Mouse (Mus musculus) megakaryocyte, adult 5-6 weeks (primary cell): ENCODE results near the gene Gm5728. TPM values are rescaled to one million over a fixed set of nuclear protein-coding genes. Genes with fewer than 3 reads are reported as not detected.
"Not testable (repeated sequence)": the region's sequence is repeated elsewhere in the genome, so short reads cannot be mapped to it uniquely, and the experiment has no call there.

ENCODE experiments used
- ATAC-seq: 2 replicates; pipeline ENCODE4 v1.8.0; 2016; ENCODE audit warnings: mild to moderate bottlenecking, inconsistent platforms; ENCODE audit not compliant: poor library complexity, severe bottlenecking
- total RNA-seq, 2 experiments: library from RNA; stranded (forward) in 1 of 2; stranded (reverse) in 1 of 2; fragments of 153-499, 151-499 nt in 1 of 2; fragments of 221-1000, 200-1000 nt in 1 of 2; gene quantifications; 2 replicates each; pipeline versions ENCODE4 v1.2.3 to v1.2.4; 2015 to 2017

Gene Gm5728
- not detected in 2 replicates for total RNA-seq (2015)
- not detected in 2 replicates for total RNA-seq (2017)

GRCm38 (mm10) chr7:20375310-20375709 lies at the start of gene Gm5728:
Gene Gm5728, minus strand, starts transcription at chr7:20375410.
- not testable (repeated sequence) for ATAC-seq

GRCm38 (mm10) chr7:20417642-20418041 lies 42.4 kb upstream of the Gm5728 start, which contains the start of gene Vmn1r100:
Gene Vmn1r100, plus strand, starts transcription at chr7:20417942.
- ATAC-seq = not testable (repeated sequence)

GRCm38 (mm10) chr7:20333965-20334364 lies 41.2 kb downstream of the Gm5728 start, which contains the start of gene Gm4133:
Gene Gm4133, minus strand, starts transcription at chr7:20334065.
- ATAC-seq = not testable (repeated sequence)

Other genes with a start within 250 kb of the Gm5728 start
- not detected in 2 replicates for gene Vmn1r93, start 236.3 kb downstream of the Gm5728 start, total RNA-seq (2015)
- not detected in 2 replicates for gene Vmn1r93, start 236.3 kb downstream of the Gm5728 start, total RNA-seq (2017)
- gene Vmn1r94, start 207.0 kb downstream of the Gm5728 start, total RNA-seq (2015) = not detected in 2 replicates
- gene Vmn1r94, start 207.0 kb downstream of the Gm5728 start, total RNA-seq (2017) = not detected in 2 replicates
- not detected in 2 replicates for gene Vmn1r95, start 181.7 kb downstream of the Gm5728 start, total RNA-seq (2015)
- not detected in 2 replicates for gene Vmn1r95, start 181.7 kb downstream of the Gm5728 start, total RNA-seq (2017)
- not detected in 2 replicates for gene Gm6164, start 169.8 kb downstream of the Gm5728 start, total RNA-seq (2015)
- not detected in 2 replicates for gene Gm6164, start 169.8 kb downstream of the Gm5728 start, total RNA-seq (2017)
- gene Gm4498, start 141.6 kb downstream of the Gm5728 start, total RNA-seq (2015) = not detected in 2 replicates
- not detected in 2 replicates for gene Gm4498, start 141.6 kb downstream of the Gm5728 start, total RNA-seq (2017)
- gene Gm5890, start 112.6 kb downstream of the Gm5728 start, total RNA-seq (2015) = not detected in 2 replicates
- not detected in 2 replicates for gene Gm5890, start 112.6 kb downstream of the Gm5728 start, total RNA-seq (2017)
- gene Gm4133, start 41.3 kb downstream of the Gm5728 start, total RNA-seq (2015) = not detected in 2 replicates
- gene Gm4133, start 41.3 kb downstream of the Gm5728 start, total RNA-seq (2017) = not detected in 2 replicates
- gene Vmn1r100, start 42.5 kb upstream of the Gm5728 start, total RNA-seq (2015) = not detected in 2 replicates
- gene Vmn1r100, start 42.5 kb upstream of the Gm5728 start, total RNA-seq (2017) = not detected in 2 replicates
- not detected in 2 replicates for gene Vmn1r101, start 67.2 kb upstream of the Gm5728 start, total RNA-seq (2015)
- gene Vmn1r101, start 67.2 kb upstream of the Gm5728 start, total RNA-seq (2017) = not detected in 2 replicates
- not detected in 2 replicates for gene Gm10670, start 99.5 kb upstream of the Gm5728 start, total RNA-seq (2015)
- not detected in 2 replicates for gene Gm10670, start 99.5 kb upstream of the Gm5728 start, total RNA-seq (2017)
- gene Vmn1r103, start 135.1 kb upstream of the Gm5728 start, total RNA-seq (2015) = not detected in 2 replicates
- not detected in 2 replicates for gene Vmn1r103, start 135.1 kb upstream of the Gm5728 start, total RNA-seq (2017)
- not detected in 2 replicates for gene Vmn1r104, start 158.4 kb upstream of the Gm5728 start, total RNA-seq (2015)
- gene Vmn1r104, start 158.4 kb upstream of the Gm5728 start, total RNA-seq (2017) = not detected in 2 replicates
- not detected in 2 replicates for gene Gm5726, start 170.3 kb upstream of the Gm5728 start, total RNA-seq (2015)
- gene Gm5726, start 170.3 kb upstream of the Gm5728 start, total RNA-seq (2017) = not detected in 2 replicates
- gene Gm4141, start 200.8 kb upstream of the Gm5728 start, total RNA-seq (2015) = not detected in 2 replicates
- gene Gm4141, start 200.8 kb upstream of the Gm5728 start, total RNA-seq (2017) = not detected in 2 replicates
- gene Gm4513, start 223.6 kb upstream of the Gm5728 start, total RNA-seq (2015) = not detected in 2 replicates
- not detected in 2 replicates for gene Gm4513, start 223.6 kb upstream of the Gm5728 start, total RNA-seq (2017)